Mouse (Mus musculus) cerebellum, adult 2 months (tissue): ENCODE measurements around the gene Adcy3.
"Not testable (repeated sequence)": the region's sequence is repeated elsewhere in the genome, so short reads cannot be mapped to it uniquely, and the experiment has no call there.

Experiments used
- CTCF ChIP-seq: fragments of 200-500 bp; IDR thresholded peaks from 2 replicates; pipeline ENCODE4 v1.5.1; 2011; ENCODE audit warnings: low read depth, mild to moderate bottlenecking, control low read depth, low read length, moderate library complexity, borderline replicate concordance; ENCODE audit not compliant: insufficient read depth
- POLR2A ChIP-seq: fragments of 200-500 bp; IDR thresholded peaks from 2 replicates; pipeline ENCODE4 v1.6.1; 2011; ENCODE audit warnings: low read length, control low read depth, borderline replicate concordance; ENCODE audit not compliant: insufficient read depth

GRCm38 (mm10) chr12:4240281-4240680 is 107.4 kb downstream of the Adcy3 start:
- not testable (repeated sequence) for TF ChIP-seq CTCF, POLR2A
